Mouse (Mus musculus) kidney, adult 11 months (tissue): Measurements from ENCODE around the gene Rab10.
"Not testable (repeated sequence)": the region's sequence is repeated elsewhere in the genome, so short reads cannot be mapped to it uniquely, and the experiment has no call there.

ENCODE experiments used
- DNase-seq: peaks from one replicate; pipeline ENCODE4 v3.0.0; 2022

Gene Rab10

DNA sequence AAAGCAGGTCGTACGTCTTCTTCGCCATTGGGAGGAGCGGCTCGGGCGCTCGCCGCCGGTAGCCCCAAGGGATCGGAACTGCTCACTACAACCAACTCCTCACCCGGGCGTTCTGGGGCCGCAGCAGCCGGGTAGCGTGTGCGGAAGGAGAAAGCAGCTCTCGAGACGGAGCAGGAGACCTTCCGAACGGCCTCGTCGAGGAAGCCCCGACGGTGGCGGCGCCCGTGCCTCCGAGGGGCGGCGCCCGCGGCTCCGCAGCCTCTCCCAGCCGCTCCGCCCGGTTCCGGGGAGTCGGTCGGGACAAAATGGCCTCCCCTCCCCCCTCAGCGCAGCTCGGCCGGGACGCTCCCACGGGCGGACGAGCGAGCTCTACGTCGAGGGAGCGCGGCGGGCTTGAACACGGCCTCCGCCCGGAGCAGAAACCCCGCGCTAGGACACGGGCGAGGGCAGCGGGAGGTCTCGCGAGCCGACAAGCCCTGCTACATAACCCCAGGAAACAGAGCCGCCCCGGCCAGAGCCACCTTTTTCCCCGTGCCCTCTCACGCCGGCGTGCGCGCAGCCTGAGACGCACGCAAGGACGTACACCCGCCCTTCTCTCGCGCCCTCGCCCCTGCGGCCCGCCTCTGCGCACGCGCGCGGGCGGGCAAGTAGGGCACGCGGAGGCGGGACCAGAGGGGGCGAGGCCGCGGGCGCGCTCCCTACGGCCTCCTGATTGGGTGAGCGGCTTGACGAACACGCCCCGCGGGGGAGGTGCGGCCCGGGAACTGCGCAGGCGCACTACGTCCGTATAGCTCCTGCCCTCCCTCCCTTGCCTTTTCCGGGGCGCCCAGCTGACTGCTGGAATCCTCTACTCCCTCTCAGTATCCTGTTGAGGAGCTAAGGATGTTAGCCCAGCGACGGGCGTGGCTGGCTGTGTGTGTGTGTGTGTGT, at the start of gene Rab10:
Rab10 (minus strand) TSS at position 579 of the 930 bp plus-strand sequence.
- DNase-seq = peak; percentile 99

GRCm38 (mm10) chr12:3359302-3359701, 49.5 kb upstream of the Rab10 start:
- DNase-seq = peak; percentile 57

GRCm38 (mm10) chr12:3356824-3357223, 47.1 kb upstream of the Rab10 start:
- DNase-seq = no peak

GRCm38 (mm10) chr12:3355068-3355467, 45.3 kb upstream of the Rab10 start:
- no peak for DNase-seq

- DNase-seq = no peak
Measured at GRCm38 (mm10) chr12:3352216-3352615, 42.4 kb upstream of the Rab10 start.

GRCm38 (mm10) chr12:3350136-3350535, 40.4 kb upstream of the Rab10 start:
- DNase-seq = peak; percentile 56

DNA sequence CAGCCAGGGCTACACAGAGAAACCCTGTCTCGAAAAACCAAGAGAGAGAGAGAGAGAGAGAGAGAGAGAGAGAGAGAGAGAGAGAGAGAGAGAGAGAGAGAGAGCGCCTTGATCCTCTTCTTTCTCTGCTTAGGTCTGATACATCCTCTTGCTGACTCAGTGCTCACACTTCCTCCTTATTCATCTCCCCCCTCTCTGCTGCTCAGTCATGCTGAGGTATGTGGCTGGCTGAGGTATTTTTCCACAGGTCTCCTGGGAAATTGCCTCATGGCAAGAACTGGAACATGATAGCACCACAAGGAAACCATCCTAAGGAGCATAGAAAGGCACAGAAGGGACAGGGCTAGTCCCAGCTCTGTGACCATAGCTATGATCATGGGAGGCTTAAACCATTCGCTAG, 39.6 kb upstream of the Rab10 start:
- no peak for DNase-seq

GRCm38 (mm10) chr12:3347682-3348081, 37.9 kb upstream of the Rab10 start:
- no peak for DNase-seq

DNA sequence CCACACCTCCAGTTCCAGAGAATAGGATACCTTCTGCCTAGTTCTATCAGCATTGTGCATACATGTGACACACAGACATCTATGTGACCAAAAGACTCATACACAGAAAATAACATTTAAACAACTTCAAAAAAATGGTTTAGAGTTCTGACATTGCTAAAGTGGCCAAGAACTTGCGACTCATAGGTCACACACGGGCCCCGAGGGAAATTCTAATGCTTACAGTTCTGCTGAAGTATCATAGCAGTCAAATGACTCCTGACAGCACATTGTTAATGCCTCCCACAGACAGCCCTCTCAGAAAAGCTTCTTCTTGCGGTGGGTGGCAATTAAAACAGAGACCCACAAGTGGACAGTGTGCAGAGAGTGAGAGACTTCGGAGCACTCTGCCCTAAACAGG, 35.3 kb upstream of the Rab10 start:
- no peak for DNase-seq

GRCm38 (mm10) chr12:3344155-3344554, 34.4 kb upstream of the Rab10 start:
- no peak for DNase-seq

GRCm38 (mm10) chr12:3338931-3339330, 29.2 kb upstream of the Rab10 start:
- no peak for DNase-seq

DNA sequence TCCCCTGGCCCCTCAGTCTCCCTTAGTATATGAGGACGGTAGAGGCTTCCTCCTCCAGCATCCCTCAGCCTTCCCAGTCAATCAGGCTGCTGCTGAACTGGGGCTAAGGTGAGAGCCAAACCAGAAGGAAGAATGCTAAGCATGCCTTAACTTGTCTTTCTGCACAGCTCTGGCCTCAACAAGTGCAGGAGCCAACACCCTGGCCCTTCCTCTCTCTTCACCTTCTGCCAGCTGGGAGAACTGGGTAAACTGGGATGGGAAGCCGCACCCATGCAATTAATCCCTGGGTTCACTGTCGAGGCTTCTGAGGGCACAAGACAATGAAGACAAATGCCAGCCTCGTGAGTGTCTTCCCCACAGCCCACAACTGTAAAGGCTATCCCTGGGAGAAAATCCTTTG, 19.9 kb upstream of the Rab10 start:
- no peak for DNase-seq

GRCm38 (mm10) chr12:3325232-3325631, 15.5 kb upstream of the Rab10 start:
- DNase-seq = no peak

DNA sequence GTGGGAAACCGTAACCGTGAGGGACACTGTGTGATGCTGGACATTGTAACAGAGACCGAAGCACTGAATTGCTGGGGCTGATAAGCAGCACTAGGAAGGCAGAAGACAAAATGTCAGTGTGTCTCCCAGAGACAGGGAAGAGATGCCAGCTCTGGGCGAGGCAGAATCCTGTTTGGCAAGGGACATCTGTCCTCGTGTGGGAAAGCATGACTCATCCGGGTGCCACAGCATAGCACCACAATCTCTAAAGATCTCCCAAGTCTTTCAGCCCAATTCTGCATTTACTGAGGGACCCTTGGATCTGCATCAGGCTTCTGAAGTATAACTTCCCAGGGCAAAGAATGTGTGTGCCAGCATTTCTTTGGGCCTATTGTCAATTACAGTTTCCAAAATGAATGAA, 13.5 kb upstream of the Rab10 start:
- DNase-seq = no peak

- DNase-seq = no peak
Measured at GRCm38 (mm10) chr12:3319377-3319776, 9.6 kb upstream of the Rab10 start.

- no peak for DNase-seq
Measured at GRCm38 (mm10) chr12:3316937-3317336, 7.2 kb upstream of the Rab10 start.

- no peak for DNase-seq
Measured at GRCm38 (mm10) chr12:3316083-3316482, 6.3 kb upstream of the Rab10 start.

GRCm38 (mm10) chr12:3312886-3313285, 3.1 kb upstream of the Rab10 start:
- no peak for DNase-seq

- DNase-seq = no peak
Measured at GRCm38 (mm10) chr12:3310321-3310692, 538 bp upstream of the Rab10 start.

DNA sequence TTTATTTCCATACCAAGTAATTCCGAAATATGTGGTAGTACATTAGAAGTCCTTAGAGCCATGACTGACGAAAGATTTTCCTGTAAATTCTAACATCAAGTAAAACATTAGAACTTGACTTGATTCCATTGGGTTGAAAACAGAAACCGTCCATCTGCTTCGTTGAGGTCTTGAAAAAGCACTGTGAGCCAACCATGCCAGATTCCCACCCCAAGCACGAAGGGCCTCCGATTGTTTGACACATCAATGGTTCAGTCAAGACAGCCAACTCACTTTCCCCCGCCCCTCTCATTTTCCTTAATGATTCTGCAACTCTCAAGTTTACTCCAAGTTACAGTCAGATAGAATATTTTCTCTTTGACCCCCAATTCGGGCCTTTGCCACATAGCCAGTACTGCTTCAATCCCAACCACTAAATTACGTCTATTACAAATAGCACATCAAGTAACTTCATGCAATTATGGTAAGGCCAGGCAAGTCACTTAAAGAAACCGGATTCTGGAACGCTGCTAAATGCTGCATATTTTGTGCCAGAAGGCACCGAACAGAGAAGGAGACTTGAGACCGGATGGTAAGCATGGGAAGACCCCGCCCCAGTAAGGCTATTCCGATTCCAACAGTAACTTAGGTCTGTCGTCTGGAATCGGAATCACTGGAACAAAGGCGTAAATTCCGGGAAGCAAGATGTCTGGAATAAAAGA, 1.1 kb downstream of the Rab10 start:
- no peak for DNase-seq

DNA sequence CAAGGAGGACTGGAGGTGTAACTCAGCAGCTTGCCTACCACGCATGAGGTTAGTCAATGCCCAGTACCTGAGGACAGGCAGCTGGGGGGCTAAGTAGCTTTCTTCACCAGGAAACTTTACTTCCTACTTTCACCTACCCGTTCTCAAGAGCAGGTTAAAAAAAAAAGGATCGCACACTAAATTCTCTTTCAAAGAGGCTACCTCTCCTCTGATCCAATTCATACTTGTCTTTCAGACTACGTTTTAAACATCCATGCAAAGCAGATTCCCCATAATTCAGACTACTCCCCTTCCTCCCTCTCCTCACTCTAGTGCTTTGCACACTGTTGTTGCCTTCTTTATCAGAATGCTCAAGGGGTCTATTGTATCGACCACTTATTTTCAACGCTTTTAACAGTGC, 2.2 kb downstream of the Rab10 start:
- DNase-seq = no peak

DNA sequence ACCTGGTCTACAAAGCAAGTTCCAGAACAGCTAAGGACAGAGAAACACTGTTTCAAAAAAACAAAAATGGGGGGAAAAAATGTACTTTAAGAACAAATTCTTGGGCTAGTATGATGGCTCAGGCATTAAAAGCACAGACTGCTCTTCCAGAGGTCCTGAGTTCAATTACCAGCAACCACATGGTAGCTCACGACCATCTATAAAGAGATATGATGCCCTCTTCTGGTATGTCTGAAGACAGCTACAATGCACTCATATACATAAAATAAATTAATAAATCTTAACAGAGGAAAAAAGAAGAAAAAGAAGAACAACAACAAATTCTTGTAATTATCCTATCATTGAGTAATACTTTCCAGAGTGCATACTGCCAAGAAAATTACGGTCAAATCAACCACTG, 4.5 kb downstream of the Rab10 start:
- no peak for DNase-seq

GRCm38 (mm10) chr12:3297622-3298021, 12.1 kb downstream of the Rab10 start:
- DNase-seq = not testable (repeated sequence)

- no peak for DNase-seq
Measured at GRCm38 (mm10) chr12:3296056-3296455, 13.7 kb downstream of the Rab10 start.
